Mouse (Mus musculus) liver, adult 2 months (tissue): ENCODE data around the gene Orai1.

ENCODE experiments used
- CTCF ChIP-seq: fragments of 200-500 bp; IDR thresholded peaks from 2 replicates; pipeline ENCODE4 v1.5.1; 2011; ENCODE audit warnings: low read depth, low read length, control low read depth
- POLR2A ChIP-seq: fragments of 200-500 bp; IDR thresholded peaks from 2 replicates; pipeline ENCODE4 v1.6.1; 2011; ENCODE audit warnings: low read length, control low read depth; ENCODE audit not compliant: insufficient read depth; ENCODE audit errors: extremely low read depth

DNA sequence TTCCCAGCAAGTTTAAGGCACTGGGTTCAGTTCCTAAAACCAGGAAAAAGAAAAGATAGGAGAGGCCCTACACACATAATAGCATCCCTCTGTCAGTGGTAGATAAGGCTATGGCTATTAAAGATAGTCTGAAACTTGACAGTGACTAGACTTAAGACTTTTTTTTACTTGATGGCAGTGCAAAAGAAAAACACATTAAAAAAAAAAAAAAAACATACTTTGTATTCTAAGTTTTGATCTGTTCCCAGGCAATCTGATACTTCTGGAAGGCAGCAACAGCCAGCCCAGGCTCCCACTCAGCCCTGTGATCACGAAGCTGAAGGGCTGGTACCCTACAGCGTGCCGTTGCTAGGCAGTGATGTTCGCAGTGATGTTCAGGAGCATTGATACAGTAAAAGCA is 43.4 kb upstream of the Orai1 start:
- no peak for TF ChIP-seq POLR2A
- no peak for TF ChIP-seq CTCF
